Mouse (Mus musculus): ENCODE measurements at regions not wholly inside any gene's neighbourhood (a gene's known extent, or its start where the extent isn't known, plus 50 kb on each side); places are given as distances from the start of the nearest gene placed in this dataset.

GRCm38 (mm10) chr9:5728843-5729242 lies 383.6 kb downstream of the Casp12 start:
- no peak for DNase-seq

- DNase-seq, result no peak
These were observed 407.6 kb downstream of the Casp12 start for GRCm38 (mm10) chr9:5752686-5753301.

DNA sequence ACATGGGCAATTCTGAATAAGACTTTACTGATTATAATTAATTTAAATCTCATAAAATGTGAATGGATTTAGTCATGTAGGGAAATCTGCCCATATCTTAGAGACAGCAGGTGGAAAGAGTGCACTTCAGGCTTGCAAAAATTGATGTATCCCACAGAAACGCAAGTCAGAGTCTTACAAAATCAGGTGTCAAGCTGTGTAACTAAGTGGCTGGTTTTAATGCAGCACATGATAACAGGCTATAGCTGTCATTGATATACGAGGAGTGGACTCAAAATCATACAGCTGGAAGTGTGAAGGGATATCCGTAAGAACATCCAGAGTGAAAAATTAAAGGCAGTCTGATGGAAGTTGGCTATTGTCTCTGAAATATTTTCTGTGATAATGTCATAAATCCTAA lies 408.6 kb downstream of the Casp12 start:
- DNase-seq, result no peak

GRCm38 (mm10) chr9:5761215-5761614 lies 407.2 kb upstream of the Pdgfd start:
- DNase-seq, result no peak

GRCm38 (mm10) chr9:5769927-5770326 lies 398.5 kb upstream of the Pdgfd start:
- DNase-seq, result no peak

DNA sequence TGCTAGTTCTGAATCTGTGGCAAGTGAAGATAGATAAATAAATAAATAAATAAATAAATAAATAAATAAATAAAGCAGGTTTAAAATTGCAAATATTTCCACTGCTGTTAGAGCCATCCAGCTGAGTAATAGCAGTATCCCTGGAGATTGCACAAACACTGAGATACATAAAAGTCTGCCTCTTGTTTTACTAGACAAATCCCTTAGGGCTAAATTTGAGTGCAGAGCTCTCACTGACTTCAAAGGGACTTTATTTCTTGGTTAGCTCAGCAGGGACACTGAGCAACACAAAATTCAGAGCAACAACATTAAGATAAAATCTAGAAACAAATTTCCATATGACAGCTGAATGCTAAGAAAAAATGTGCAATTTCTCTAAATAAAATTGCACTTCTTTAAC lies 397.2 kb upstream of the Pdgfd start:
- DNase-seq, result no peak
